Mouse (Mus musculus) liver, embryonic 12.5 days (tissue): ENCODE results near the gene Mettl22. TPM values are rescaled to one million over a fixed set of nuclear protein-coding genes. Genes with fewer than 3 reads are reported as not detected.

Experiments used
- ATAC-seq: fragments of 200-750 bp; cut with Nextera tagmentation; 2 replicates; pipeline ENCODE4 v1.8.0; 2017; ENCODE audit warnings: moderate number of reproducible peaks, mild to moderate bottlenecking, moderate library complexity
- H3K27ac ChIP-seq: fragments of 300-500 bp; sonication (generic); 2 replicates; pipeline ENCODE4 v1.5.1; 2016; ENCODE audit warnings: mild to moderate bottlenecking
- H3K27me3 ChIP-seq: fragments of 300-500 bp; sonication (generic); replicated peaks from 2 replicates; pipeline ENCODE4 v1.6.1; 2016; ENCODE audit warnings: mild to moderate bottlenecking, moderate library complexity
- H3K36me3 ChIP-seq: fragments of 300-500 bp; sonication (generic); 2 replicates; pipeline ENCODE4 v1.6.1; 2016; ENCODE audit warnings: mild to moderate bottlenecking, moderate library complexity
- H3K4me1 ChIP-seq: fragments of 300-500 bp; sonication (generic); 2 replicates; pipeline ENCODE4 v1.6.1; 2016
- H3K4me2 ChIP-seq: fragments of 300-500 bp; sonication (generic); 2 replicates; pipeline ENCODE4 v1.6.1; 2016; ENCODE audit warnings: mild to moderate bottlenecking, moderate library complexity
- H3K4me3 ChIP-seq: fragments of 300-500 bp; sonication (generic); 2 replicates; pipeline ENCODE4 v1.5.1; 2016; ENCODE audit warnings: mild to moderate bottlenecking, moderate library complexity
- H3K9ac ChIP-seq: fragments of 300-500 bp; sonication (generic); 2 replicates; pipeline ENCODE4 v1.6.1; 2016; ENCODE audit warnings: mild to moderate bottlenecking, moderate library complexity
- H3K9me3 ChIP-seq: fragments of 300-500 bp; sonication (generic); replicated peaks from 2 replicates; pipeline ENCODE4 v1.6.1; 2016; ENCODE audit warnings: mild to moderate bottlenecking, moderate library complexity
- WGBS: fragments of 180-500 bp; shearing (Covaris S2); methylation state at CpG from one replicate; pipeline ENCODE4 v1.1.7; 2016; ENCODE audit not compliant: insufficient replicate concordance; 5-methylcytosine and 5-hydroxymethylcytosine counted together
- polyA plus RNA-seq: library from polyadenylated mRNA; unstranded; fragments of >200 nt; fragmentation: Nextera tagmentation; extraction: Ambion mirVana; gene quantifications from 2 replicates; pipeline ENCODE4 v1.2.1, GENCODE M21; 2016

Mettl22 gene
- polyA plus RNA-seq, 1 experiment from 2014 or later: 9.7 TPM

DNA sequence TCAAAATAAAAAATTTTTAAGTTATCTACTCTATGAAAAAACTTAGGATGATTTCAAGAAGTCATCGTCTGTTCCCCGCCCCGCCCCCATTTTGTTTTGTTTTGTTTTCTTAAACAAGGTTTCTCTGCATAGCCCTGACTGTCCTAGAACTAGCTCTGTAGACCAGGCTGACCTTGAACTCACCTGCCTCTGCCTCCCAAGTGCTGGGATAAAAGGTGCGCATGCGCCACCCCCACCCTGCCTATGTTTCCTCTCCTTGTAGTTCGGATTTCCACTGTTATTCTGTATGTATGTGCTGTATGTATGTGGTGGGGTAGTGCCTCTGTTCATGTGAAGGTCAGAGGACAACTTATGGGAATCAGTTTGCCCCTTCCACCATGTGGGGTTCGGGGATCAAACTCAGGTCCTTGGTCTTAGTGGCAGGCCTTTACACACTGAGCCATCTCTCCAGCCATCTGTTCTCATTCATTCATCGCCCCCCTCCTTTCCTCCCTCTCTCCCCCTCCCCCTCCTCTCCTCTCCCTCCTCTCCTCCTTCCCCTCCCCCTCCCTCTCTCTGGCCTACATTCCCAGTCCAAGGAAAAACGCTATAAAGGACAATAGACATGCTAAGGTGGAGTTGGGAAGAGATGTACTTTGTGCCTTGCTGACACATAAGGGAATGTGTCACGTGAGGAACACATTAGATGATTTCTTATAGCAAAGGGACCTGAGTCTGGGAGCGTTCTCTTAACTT is 64.0 kb downstream of the Mettl22 start:
- whole genome bisulfite sequencing: 72% methylated on average over 11 of the region's 11 CpGs
- Histone ChIP-seq H3K27me3 (no peaks in the 10 kb centered on the region), H3K9me3 (no peaks in the 10 kb centered on the region), H3K27ac (no peak overlapping the region), H3K4me2 (no peak overlapping the region), H3K4me3 (no peak overlapping the region), H3K9ac (no peak overlapping the region), H3K36me3 (no peaks in the 10 kb centered on the region), H3K4me1 (0 out of 2 replicates have a peak, but pooled peaks cover 4% of the 10 kb centered on the region)
- ATAC-seq: no peak

DNA sequence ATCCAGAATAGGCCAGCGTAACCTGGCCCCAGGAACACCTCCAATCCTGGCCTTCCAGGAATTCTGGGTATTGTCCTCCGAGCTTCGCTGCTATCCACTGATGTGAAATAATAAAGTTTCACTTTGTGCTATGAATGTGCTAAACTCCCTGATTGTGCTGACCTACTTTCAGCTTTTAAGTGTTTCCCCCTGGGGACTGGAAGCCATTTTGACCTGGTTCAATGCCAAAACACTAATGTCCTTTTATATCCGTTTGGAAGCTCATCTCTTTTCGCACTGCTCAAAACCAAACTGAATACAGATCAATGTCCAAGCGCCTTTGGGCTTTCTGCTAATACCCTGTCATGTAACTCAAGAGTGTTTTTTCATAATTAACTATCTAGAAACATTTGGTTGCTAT is 64.8 kb downstream of the Mettl22 start:
- Histone ChIP-seq H3K36me3 (no peaks in the 10 kb centered on the region), H3K27ac (no peak overlapping the region), H3K4me3 (no peak overlapping the region), H3K4me1 (0 out of 2 replicates have a peak, but pooled peaks cover 4% of the 10 kb centered on the region), H3K27me3 (no peaks in the 10 kb centered on the region), H3K9me3 (no peaks in the 10 kb centered on the region), H3K4me2 (no peak overlapping the region), H3K9ac (no peak overlapping the region)
- ATAC-seq: no peak
- 69% methylated on average over 6 of the region's 6 CpGs for WGBS

DNA sequence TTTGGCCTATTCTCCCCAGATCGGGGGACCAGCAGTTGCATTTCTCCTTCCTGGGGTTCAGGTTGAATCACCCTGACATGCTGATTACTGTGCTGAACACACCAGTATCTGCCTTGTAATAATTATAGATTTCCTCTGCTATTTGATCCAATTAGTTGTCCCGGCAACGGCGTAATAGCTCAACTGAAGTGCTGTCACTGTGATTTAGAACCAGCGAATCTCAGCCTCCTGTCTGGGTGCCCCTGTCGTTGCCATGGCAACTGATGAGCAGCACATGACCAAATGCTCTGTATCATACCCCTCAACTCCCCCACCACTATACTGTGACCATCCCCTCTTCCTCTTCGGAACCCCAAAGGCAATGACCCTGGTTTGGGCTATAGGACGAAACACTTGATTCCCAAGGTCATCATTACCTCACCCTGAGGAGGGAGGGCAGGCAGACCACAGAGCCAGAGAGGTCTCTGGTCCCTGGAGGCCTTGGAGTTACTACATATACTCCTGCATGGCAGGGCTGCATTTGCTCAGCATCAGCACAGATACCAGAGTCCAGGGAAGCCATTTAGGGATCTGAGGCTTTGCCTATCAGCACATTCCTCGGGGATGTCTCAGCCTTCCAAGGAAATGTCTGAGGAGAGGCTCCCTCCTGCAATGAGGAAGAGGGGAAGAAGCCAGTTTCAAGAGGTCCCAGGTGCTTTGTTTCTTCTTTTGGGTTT is 68.7 kb downstream of the Mettl22 start:
- H3K27me3 ChIP-seq: no peaks in the 10 kb centered on the region
- 59% methylated on average over 9 of the region's 9 CpGs for WGBS
- no peak for ATAC-seq

More for the DNA sequence above, 68.7 kb downstream of the Mettl22 start:
- H3K27ac ChIP-seq: no peak overlapping the region
- H3K9ac ChIP-seq: no peak overlapping the region
- no peaks in the 10 kb centered on the region for H3K36me3 ChIP-seq
- H3K4me2 ChIP-seq: no peak overlapping the region
- H3K4me3 ChIP-seq: no peak overlapping the region
- H3K4me1 ChIP-seq: 0 out of 2 replicates have a peak, but pooled peaks cover 4% of the 10 kb centered on the region
- no peaks in the 10 kb centered on the region for H3K9me3 ChIP-seq

Other genes with a start within 250 kb of the Mettl22 start
- not detected in 2 replicates for gene Tmem114, start 45.7 kb upstream of the Mettl22 start, polyA plus RNA-seq
- gene Abat, start 42.6 kb downstream of the Mettl22 start, polyA plus RNA-seq: 19.6 and 20.1 TPM in 2 replicates
- gene Pmm2, start 166.9 kb downstream of the Mettl22 start, polyA plus RNA-seq: 41.6 and 42.4 TPM in 2 replicates
- 12.9 and 14.2 TPM in 2 replicates for gene Tmem186, start 166.9 kb downstream of the Mettl22 start, polyA plus RNA-seq
- 55.7 and 56.5 TPM in 2 replicates for gene Carhsp1, start 201.4 kb downstream of the Mettl22 start, polyA plus RNA-seq
- gene Gm5767, start 210.0 kb downstream of the Mettl22 start, polyA plus RNA-seq: not detected in 2 replicates